Mouse (Mus musculus) brain, embryonic 14.5 days (tissue): ENCODE results near the gene Cox16.

ENCODE experiments used
- CTCF ChIP-seq: fragments of 200-500 bp; IDR thresholded peaks from 2 replicates; pipeline ENCODE4 v1.5.1; 2012; ENCODE audit warnings: inconsistent platforms, mild to moderate bottlenecking, moderate library complexity, borderline replicate concordance; ENCODE audit not compliant: insufficient read depth, insufficient read length; ENCODE audit errors: extremely low read depth
- POLR2A ChIP-seq: fragments of 200-500 bp; IDR thresholded peaks from 2 replicates; pipeline ENCODE4 v1.6.1; 2012; ENCODE audit warnings: mild to moderate bottlenecking, inconsistent platforms, borderline replicate concordance; ENCODE audit not compliant: poor library complexity, insufficient read depth, insufficient read length, severe bottlenecking; ENCODE audit errors: extremely low read depth

DNA sequence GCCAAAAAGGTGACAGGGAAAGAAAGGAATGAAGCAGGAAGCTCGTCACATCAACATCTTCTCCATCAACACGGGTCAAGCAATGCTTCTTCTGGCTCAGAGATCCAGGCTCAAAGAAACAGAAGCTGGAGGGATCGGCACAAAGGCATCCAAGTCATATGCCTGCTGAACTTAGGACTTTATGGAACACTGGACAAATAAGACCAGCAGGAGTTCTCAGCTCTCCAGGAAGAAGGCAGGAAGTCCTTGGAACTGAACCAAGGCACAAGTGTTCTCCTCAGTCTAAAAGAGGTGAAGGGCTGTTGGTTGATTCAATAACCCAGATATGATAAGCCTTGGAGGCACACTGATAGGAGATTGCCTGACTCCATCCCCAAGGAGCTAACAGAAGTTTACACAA lies 159.9 kb downstream of the Cox16 start:
- no peak for TF ChIP-seq CTCF
- no peak for TF ChIP-seq POLR2A
